11 mouse cellular contexts compared by ENCODE assay signal in genomic region chr7:78267461-78268007, GRCm38 (mm10).
A peak's percentile ranks its signal among the peaks of the same experiment; 100 is the strongest.
DNase-seq lines count a peak whose midpoint lies in the region; ATAC-seq and TF ChIP-seq lines count a peak whose summit lies in the region.
"Had no signal": no experiment of that assay in that cellular context is flagged by ENCODE, and none has a peak within 500 bp of the region (broad histone marks: within the 10 kb centered on the region; RNA-seq: fewer than 3 reads in every experiment).

No protein-coding gene starts in this region.

- no peak overlapping the region for H3K27ac ChIP-seq in gastrocnemius, adult 2 months
- H3K27ac ChIP-seq in lung, embryonic 16.5 days (ENCODE audit: low read length): no peak overlapping the region
- H3K27ac ChIP-seq in forebrain, embryonic 13.5 days: no peak overlapping the region
- no peak overlapping the region for H3K27ac ChIP-seq in neural tube, embryonic 11.5 days (ENCODE audit: low read depth, low read length)
- H3K27ac ChIP-seq: neural tube, embryonic 12.5 days had no signal

- no peak overlapping the region for H3K4me2 ChIP-seq in lung, embryonic 16.5 days (ENCODE audit: low read depth, low read length)
- no peak overlapping the region for H3K4me2 ChIP-seq in forebrain, embryonic 13.5 days
- H3K4me2 ChIP-seq in neural tube, embryonic 11.5 days (ENCODE audit: low read depth): no peak overlapping the region
- H3K4me2 ChIP-seq: neural tube, embryonic 12.5 days had no signal

- H3K36me3 ChIP-seq in lung, embryonic 16.5 days (ENCODE audit: control insufficient read depth, insufficient read depth, low read length): no peaks in the 10 kb centered on the region
- H3K36me3 ChIP-seq in forebrain, embryonic 13.5 days (ENCODE audit: poor library complexity, severe bottlenecking): no peaks in the 10 kb centered on the region
- H3K36me3 ChIP-seq in neural tube, embryonic 11.5 days (ENCODE audit: control insufficient read depth, insufficient read depth, low read length): no peaks in the 10 kb centered on the region
- H3K36me3 ChIP-seq: neural tube, embryonic 12.5 days had no signal

- no peaks in the 10 kb centered on the region for H3K9me3 ChIP-seq in lung, embryonic 16.5 days (ENCODE audit: control insufficient read depth, low read length)
- H3K9me3 ChIP-seq in forebrain, embryonic 13.5 days (replicated peaks): no peaks in the 10 kb centered on the region
- H3K9me3 ChIP-seq in neural tube, embryonic 11.5 days (ENCODE audit: control insufficient read depth, low read length): no peaks in the 10 kb centered on the region
- H3K9me3 ChIP-seq: neural tube, embryonic 12.5 days had no signal

- peak; percentile 39; the same call in 1 of the 2 replicates for ATAC-seq in lung, embryonic 16.5 days (ENCODE audit: low read depth)
- ATAC-seq in forebrain, embryonic 13.5 days: peak; percentile 77; the same call in 1 of the 2 replicates
- ATAC-seq in neural tube, embryonic 11.5 days (ENCODE audit: insufficient read depth, low FRiP score, low TSS enrichment): no peak

- no peak for TF ChIP-seq POLR2A in lung, adult 2 months (IDR thresholded peaks at IDR 0.05; ENCODE audit: borderline replicate concordance, extremely low read depth, low read depth, low read length)

- H3K4me1 ChIP-seq in lung, embryonic 16.5 days (replicated peaks; ENCODE audit: control insufficient read depth, insufficient read depth, low read length): peaks cover 3% of the 10 kb centered on the region
- H3K4me1 ChIP-seq in lung, adult 2 months (ENCODE audit: control insufficient read depth, insufficient read depth, low read length): peaks cover 2% of the 10 kb centered on the region; the same call in 1 of the 2 replicates
- H3K4me1 ChIP-seq in forebrain, embryonic 13.5 days: 0 out of 2 replicates have a peak, but pooled peaks cover 2% of the 10 kb centered on the region
- H3K4me1 ChIP-seq in neural tube, embryonic 11.5 days (ENCODE audit: control insufficient read depth, insufficient read depth, low read length): 0 out of 2 replicates have a peak, but pooled peaks cover 3% of the 10 kb centered on the region

- no peak for DNase-seq in gastrocnemius, adult 2 months
- no peak for DNase-seq in gastrocnemius, postnatal 25 days
- DNase-seq in lung, adult 2 months: no peak
- peak; percentile 65 for DNase-seq in neural tube, embryonic 11.5 days (ENCODE audit: low spot score)
- DNase-seq in adrenal gland, postnatal 4 days (ENCODE audit: low spot score in 2 of 2): no peak
- no peak for DNase-seq in adrenal gland, adult 8-10 months
- DNase-seq: B cell, adult 2 months; layer of hippocampus, adult 9-11 months had no signal

- H3K9ac ChIP-seq in lung, embryonic 16.5 days (ENCODE audit: low read length): no peak overlapping the region
- no peak overlapping the region for H3K9ac ChIP-seq in forebrain, embryonic 13.5 days
- H3K9ac ChIP-seq in neural tube, embryonic 11.5 days (ENCODE audit: low read length): no peak overlapping the region
- H3K9ac ChIP-seq: neural tube, embryonic 12.5 days had no signal

- intact Hi-C loops in gastrocnemius, adult 2 months (cut with DNase I): no loop called here

- no peak overlapping the region for H3K4me3 ChIP-seq in gastrocnemius, adult 2 months
- H3K4me3 ChIP-seq in lung, embryonic 16.5 days (ENCODE audit: low read length): no peak overlapping the region
- H3K4me3 ChIP-seq in lung, adult 2 months (replicated peaks; ENCODE audit: extremely low read depth, low read depth, low read length): no peak overlapping the region
- no peak overlapping the region for H3K4me3 ChIP-seq in forebrain, embryonic 13.5 days
- H3K4me3 ChIP-seq in neural tube, embryonic 11.5 days (ENCODE audit: low read depth, low read length): no peak overlapping the region
- H3K4me3 ChIP-seq: neural tube, embryonic 12.5 days had no signal

- peak; percentile 2; the same call in 1 of the 2 replicates for TF ChIP-seq CTCF in gastrocnemius, adult 2 months (IDR thresholded peaks at IDR 0.05)
- no peak for TF ChIP-seq CTCF in lung, adult 2 months (IDR thresholded peaks at IDR 0.05; ENCODE audit: insufficient read depth, low read length)

- no peaks in the 10 kb centered on the region for H3K27me3 ChIP-seq in lung, embryonic 16.5 days (ENCODE audit: control insufficient read depth, insufficient read depth, low read depth, low read length)
- H3K27me3 ChIP-seq in forebrain, embryonic 13.5 days: no peaks in the 10 kb centered on the region
- no peaks in the 10 kb centered on the region for H3K27me3 ChIP-seq in neural tube, embryonic 11.5 days (ENCODE audit: control insufficient read depth, insufficient read depth, low read length)
- H3K27me3 ChIP-seq: neural tube, embryonic 12.5 days had no signal

- WGBS in lung, embryonic 16.5 days: 10% methylated on average over 1 of the region's 1 CpGs
- 26% methylated on average over 1 of the region's 1 CpGs for WGBS in lung, adult 2 months
- WGBS in forebrain, embryonic 13.5 days: 20% methylated on average over 1 of the region's 1 CpGs
- WGBS in neural tube, embryonic 11.5 days: 18% methylated on average over 1 of the region's 1 CpGs
